Mouse (Mus musculus) heart, adult 8-10 months (tissue): ENCODE measurements around the gene Olfr768. TPM values are rescaled to one million over a fixed set of nuclear protein-coding genes. Genes with fewer than 3 reads are reported as not detected.
"Not testable (repeated sequence)": the region's sequence is repeated elsewhere in the genome, so short reads cannot be mapped to it uniquely, and the experiment has no call there.

Experiments
- DNase-seq: peaks from one replicate; pipeline ENCODE4 v3.0.0; 2022; ENCODE audit warnings: low spot score
- total RNA-seq, 4 experiments: library from RNA; stranded (reverse); gene quantifications; 2 replicates each; pipeline ENCODE4 v1.2.4; 2022

Olfr768 gene
- total RNA-seq = not detected

GRCm38 (mm10) chr10:129099275-129099674 is at the start of gene Olfr768:
TSS of gene Olfr768 (minus strand) at chr10:129099375.
- DNase-seq = no peak

GRCm38 (mm10) chr10:129138898-129139297 is 39.7 kb upstream of the Olfr768 start, which contains the start of gene Olfr770:
TSS of gene Olfr770 (minus strand) at chr10:129138998.
- no peak for DNase-seq

DNA sequence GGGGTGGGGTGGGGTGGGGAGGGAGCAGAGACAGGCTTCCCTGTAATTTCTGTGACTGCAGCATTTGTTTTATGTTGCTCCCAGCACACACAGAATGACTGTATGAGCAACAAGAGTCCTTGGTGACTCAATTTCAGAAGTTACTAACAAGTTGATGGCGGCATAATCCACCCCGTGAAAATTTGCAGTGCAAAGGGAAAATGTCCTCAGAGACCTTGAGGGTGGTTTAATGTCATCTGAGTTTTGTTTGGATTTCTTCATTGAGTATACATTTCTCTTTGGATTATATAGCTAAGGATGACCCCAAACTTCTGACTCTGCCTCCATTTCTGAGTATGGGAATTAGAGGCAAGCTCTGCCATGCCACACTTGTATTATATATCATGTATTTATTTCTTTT is 18.6 kb upstream of the Olfr768 start, which contains the start of gene Olfr769:
Olfr769 (minus strand) TSS at position 101 of the 400 bp plus-strand sequence.
- no peak for DNase-seq

DNA sequence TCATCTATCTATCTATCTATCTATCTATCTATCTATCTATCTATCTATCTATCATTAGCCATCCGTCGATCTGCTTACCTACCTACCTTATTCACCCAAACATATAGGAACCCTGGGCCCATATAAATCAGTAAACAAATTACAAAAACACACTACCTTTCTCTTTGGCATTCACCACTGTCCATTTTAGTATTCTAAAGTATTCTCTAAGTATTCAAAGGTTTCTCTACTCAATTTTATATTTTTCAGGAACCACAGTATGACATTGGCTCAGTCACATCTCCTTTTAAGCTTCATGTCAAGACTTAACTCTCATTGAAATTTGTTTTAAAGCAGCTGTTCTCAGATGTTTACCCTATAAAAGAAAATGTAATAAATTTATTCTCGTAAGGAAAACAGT is 16.0 kb upstream of the Olfr768 start:
- DNase-seq = no peak

GRCm38 (mm10) chr10:129101231-129101630 is 2.1 kb upstream of the Olfr768 start:
- DNase-seq = no peak

DNA sequence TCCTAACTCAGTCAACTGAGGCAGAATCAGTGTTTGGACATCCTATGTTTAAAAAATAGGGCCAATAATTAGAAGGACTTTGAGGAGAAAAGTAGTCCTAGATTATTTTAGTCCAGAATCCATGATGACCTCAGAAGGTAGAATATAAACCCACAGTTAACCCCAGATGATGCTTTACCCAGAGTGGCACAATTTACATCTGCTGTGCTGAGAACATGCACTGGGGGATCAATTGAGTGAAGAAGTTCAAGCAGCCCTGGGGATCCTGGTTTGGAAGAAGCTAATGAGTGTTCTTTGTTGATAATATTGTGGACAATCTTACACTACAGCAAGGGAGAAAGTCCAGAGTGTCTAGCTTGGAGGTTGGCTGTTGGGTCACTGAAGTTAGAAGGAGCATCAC is 16.4 kb downstream of the Olfr768 start, which contains the start of gene Olfr767:
Olfr767 (minus strand) TSS at position 101 of the 400 bp plus-strand sequence.
- DNase-seq = not testable (repeated sequence)

- DNase-seq = no peak
Observed at GRCm38 (mm10) chr10:129068877-129069276, 30.3 kb downstream of the Olfr768 start, which contains the start of gene Olfr766-ps1. TSS of gene Olfr766-ps1 (minus strand) at chr10:129068977.

- DNase-seq = not testable (repeated sequence)
Observed at GRCm38 (mm10) chr10:129049898-129050297, 49.3 kb downstream of the Olfr768 start, which contains the start of gene Olfr765. TSS of gene Olfr765 (minus strand) at chr10:129049998.

Other genes starting within 250 kb of the Olfr768 start
- 1 to 10 TPM; 1.3 to 3.0 (median 1.9) TPM for gene Gdf11, start 207.7 kb downstream of the Olfr768 start, total RNA-seq
- gene Cd63, start 198.4 kb downstream of the Olfr768 start, total RNA-seq = 100 to 1,000 TPM; 121 to 171 (median 135) TPM
- gene Rdh5, start 176.5 kb downstream of the Olfr768 start, total RNA-seq = 1 to 10 TPM; 3.8 to 6.2 (median 5.2) TPM
- gene Bloc1s1, start 175.3 kb downstream of the Olfr768 start, total RNA-seq = 100 to 1,000 TPM; 150 to 260 (median 205) TPM
- gene Itga7, start 165.6 kb downstream of the Olfr768 start, total RNA-seq = 100 to 1,000 TPM; 161 to 179 (median 167) TPM
- not detected for gene Mettl7b, start 138.4 kb downstream of the Olfr768 start, total RNA-seq
- gene Olfr9, start 109.9 kb downstream of the Olfr768 start, total RNA-seq = not detected
- gene Olfr763, start 88.6 kb downstream of the Olfr768 start, total RNA-seq = not detected
- not detected for gene Olfr764-ps1, start 59.5 kb downstream of the Olfr768 start, total RNA-seq
- gene Olfr765, start 49.4 kb downstream of the Olfr768 start, total RNA-seq = not detected
- not detected for gene Olfr766-ps1, start 30.4 kb downstream of the Olfr768 start, total RNA-seq
- not detected for gene Olfr767, start 16.5 kb downstream of the Olfr768 start, total RNA-seq
- gene Olfr769, start 18.5 kb upstream of the Olfr768 start, total RNA-seq = not detected
- not detected for gene Olfr770, start 39.6 kb upstream of the Olfr768 start, total RNA-seq
- gene Olfr771, start 65.4 kb upstream of the Olfr768 start, total RNA-seq = not detected
- gene Olfr772, start 78.5 kb upstream of the Olfr768 start, total RNA-seq = not detected
- not detected for gene Olfr773, start 88.0 kb upstream of the Olfr768 start, total RNA-seq
- not detected for gene Olfr774, start 136.8 kb upstream of the Olfr768 start, total RNA-seq
- gene Olfr775, start 149.0 kb upstream of the Olfr768 start, total RNA-seq = not detected
- not detected for gene Olfr776, start 159.8 kb upstream of the Olfr768 start, total RNA-seq
- not detected for gene Olfr777, start 172.1 kb upstream of the Olfr768 start, total RNA-seq
- not detected for gene Olfr780, start 218.7 kb upstream of the Olfr768 start, total RNA-seq
- not detected for gene Olfr781, start 229.5 kb upstream of the Olfr768 start, total RNA-seq
- not detected for gene Olfr782, start 249.5 kb upstream of the Olfr768 start, total RNA-seq